Mouse (Mus musculus): ENCODE data around the gene Nphs1.
A peak's percentile ranks its signal among the peaks of the same experiment; 100 is the strongest.

GRCm38 (mm10) chr7:30492765-30493164 is 34.6 kb downstream of the Nphs1 start:
- TF ChIP-seq CTCF (IDR thresholded peaks at IDR 0.05; ENCODE audit: borderline replicate concordance, insufficient read depth, low read depth, low read length) = peak; percentile 84
- no peak for TF ChIP-seq POLR2A (IDR thresholded peaks at IDR 0.05; ENCODE audit: borderline replicate concordance, insufficient read depth, low read length)
